Mouse (Mus musculus) kidney, embryonic 15.5 days (tissue): ENCODE measurements around the gene Fam102a. TPM values are rescaled to one million over a fixed set of nuclear protein-coding genes. Genes with fewer than 3 reads are reported as not detected.

Source experiments
- ATAC-seq: fragments of 200-750 bp; cut with Nextera tagmentation; replicated peaks from 2 replicates; pipeline ENCODE4 v1.8.0; 2017; ENCODE audit warnings: moderate TSS enrichment; ENCODE audit not compliant: low FRiP score
- H3K27ac ChIP-seq: fragments of 300-500 bp; sonication (generic); 2 replicates; pipeline ENCODE4 v1.5.1; 2015; ENCODE audit warnings: mild to moderate bottlenecking, inconsistent platforms
- H3K27me3 ChIP-seq: fragments of 300-500 bp; sonication (generic); 2 replicates; pipeline ENCODE4 v1.6.1; 2015; ENCODE audit warnings: inconsistent platforms
- H3K36me3 ChIP-seq: fragments of 300-500 bp; sonication (generic); 2 replicates; pipeline ENCODE4 v1.6.1; 2015; ENCODE audit warnings: inconsistent platforms
- H3K4me1 ChIP-seq: fragments of 300-500 bp; sonication (generic); 2 replicates; pipeline ENCODE4 v1.6.1; 2015; ENCODE audit warnings: inconsistent platforms
- H3K4me2 ChIP-seq: fragments of 300-500 bp; sonication (generic); 2 replicates; pipeline ENCODE4 v1.6.1; 2015; ENCODE audit warnings: moderate library complexity, mild to moderate bottlenecking, inconsistent platforms
- H3K4me3 ChIP-seq: fragments of 300-500 bp; sonication (generic); replicated peaks from 2 replicates; pipeline ENCODE4 v1.5.1; 2015; ENCODE audit warnings: mild to moderate bottlenecking, inconsistent platforms
- H3K9ac ChIP-seq: fragments of 300-500 bp; sonication (generic); 2 replicates; pipeline ENCODE4 v1.6.1; 2015; ENCODE audit warnings: mild to moderate bottlenecking, inconsistent platforms
- H3K9me3 ChIP-seq: fragments of 300-500 bp; sonication (generic); replicated peaks from 2 replicates; pipeline ENCODE4 v1.6.1; 2016; ENCODE audit warnings: inconsistent platforms
- WGBS: fragments of 180-500 bp; shearing (Covaris S2); methylation state at CpG from one replicate; pipeline ENCODE4 v1.1.7; 2015; ENCODE audit warnings: mixed read lengths; 5-methylcytosine and 5-hydroxymethylcytosine counted together
- polyA plus RNA-seq: library from polyadenylated mRNA; unstranded; fragments of >200 nt; fragmentation: Nextera tagmentation; extraction: Ambion mirVana; gene quantifications from 2 replicates; pipeline ENCODE4 v1.2.1, GENCODE M21; 2015

Fam102a gene
- polyA plus RNA-seq, 1 experiment from 2014 or later, result 15.0 TPM

DNA sequence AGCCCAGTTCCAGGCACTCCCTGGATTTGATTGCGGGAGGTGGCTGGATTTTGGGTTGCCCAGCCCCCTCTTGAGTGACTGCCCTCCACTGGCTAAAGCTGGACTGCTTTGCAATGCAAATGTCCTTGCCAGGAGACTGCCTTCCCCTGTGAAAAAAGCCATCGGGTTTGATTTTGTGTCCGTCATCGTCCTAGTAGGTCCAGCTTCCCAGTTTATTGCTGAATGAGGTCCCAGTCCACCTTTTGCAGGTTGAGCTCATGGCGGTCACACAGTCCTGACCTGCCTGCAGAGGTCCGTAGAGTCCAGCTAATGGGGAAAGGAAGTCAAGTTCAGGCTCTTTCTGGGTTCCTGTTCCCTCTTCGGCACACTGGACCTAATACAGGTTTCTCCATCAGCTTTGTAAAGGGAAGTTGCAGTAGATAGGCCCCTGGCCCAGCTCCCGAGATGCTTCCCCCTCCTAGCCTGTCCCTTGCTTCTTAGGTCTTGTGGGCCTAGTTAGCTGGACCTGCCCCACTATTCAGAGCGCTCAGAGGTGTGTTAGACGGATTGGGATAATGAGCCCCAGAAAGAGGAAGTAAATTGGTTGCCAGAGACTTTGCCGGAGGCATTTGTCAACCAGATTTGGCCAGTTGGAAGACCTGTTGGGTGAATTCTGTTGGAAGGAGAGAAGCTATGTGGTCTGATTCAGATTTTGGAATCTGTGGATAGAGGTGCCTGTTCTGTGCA is 1.7 kb downstream of the Fam102a start:
- Histone ChIP-seq H3K9me3 (no peaks in the 10 kb centered on the region), H3K27me3 (no peaks in the 10 kb centered on the region), H3K36me3 (no peaks in the 10 kb centered on the region), H3K27ac (peak overlapping the region; percentile 97), H3K4me2 (peak overlapping the region; percentile 87), H3K9ac (peak overlapping the region; percentile 95), H3K4me3 (peak overlapping the region; percentile 97), H3K4me1 (peaks cover 80% of the 10 kb centered on the region)
- ATAC-seq, result no peak
- WGBS, result 6% methylated on average over 11 of the region's 11 CpGs

DNA sequence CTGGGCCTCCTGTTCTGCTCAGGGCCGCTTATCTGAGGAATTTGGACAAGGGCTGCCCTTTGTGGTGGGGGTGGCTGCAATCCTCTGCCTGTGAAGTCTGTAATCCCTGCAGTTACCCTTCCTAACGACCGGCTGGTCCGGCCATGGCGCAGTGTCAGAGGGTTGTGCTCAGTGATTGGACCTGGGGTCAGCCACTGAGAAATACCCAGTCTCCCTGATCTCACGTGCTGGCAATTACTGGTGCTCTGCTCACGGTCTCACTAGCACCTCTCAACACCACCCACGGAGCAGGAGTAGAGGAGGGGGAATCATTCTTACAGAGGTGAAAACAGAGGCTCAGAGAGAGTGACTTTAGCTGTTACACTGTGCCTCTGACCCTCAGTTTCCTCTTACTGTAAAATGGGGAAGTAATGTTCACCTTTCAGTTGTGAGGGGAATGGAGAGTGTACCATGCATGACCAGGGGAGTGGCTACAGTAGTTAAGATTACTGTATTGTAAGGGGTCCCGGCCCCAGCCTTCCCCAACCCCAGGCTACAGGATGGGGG is 2.3 kb downstream of the Fam102a start:
- 11% methylated on average over 9 of the region's 9 CpGs for WGBS
- no peak for ATAC-seq
- peak overlapping the region; percentile 97 for H3K27ac ChIP-seq

DNA sequence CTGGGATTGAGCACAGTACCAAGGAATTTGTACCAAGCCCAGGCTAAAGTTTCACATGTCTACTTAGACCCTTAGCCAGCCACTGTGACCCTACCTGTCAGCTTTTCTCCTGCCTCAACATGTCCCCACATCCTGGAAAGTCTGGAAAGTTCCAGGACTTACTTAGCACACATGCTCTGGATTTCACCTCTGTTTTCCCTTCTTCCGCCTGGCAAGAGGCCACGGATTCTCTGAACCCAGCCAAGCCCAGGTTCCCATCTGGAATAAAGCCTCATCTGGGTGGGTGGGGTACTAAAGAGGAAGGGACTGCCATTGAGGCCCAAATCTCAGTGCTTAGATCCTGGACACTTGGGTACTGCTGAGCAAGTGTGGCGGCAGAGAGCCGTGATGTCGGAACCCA is 2.8 kb downstream of the Fam102a start:
- peak overlapping the region; percentile 97 for H3K4me3 ChIP-seq
- H3K4me2 ChIP-seq, result peak overlapping the region; percentile 87
- no peak for ATAC-seq
- H3K9me3 ChIP-seq, result no peaks in the 10 kb centered on the region
- H3K9ac ChIP-seq, result peak overlapping the region; percentile 95; the same call in 1 of the 2 replicates
- peak overlapping the region; percentile 97 for H3K27ac ChIP-seq
- H3K27me3 ChIP-seq, result no peaks in the 10 kb centered on the region
- peaks cover 88% of the 10 kb centered on the region for H3K4me1 ChIP-seq
- no peaks in the 10 kb centered on the region for H3K36me3 ChIP-seq
- 74% methylated on average over 5 of the region's 5 CpGs for WGBS

More for the DNA sequence above, 2.3 kb downstream of the Fam102a start:
- Histone ChIP-seq H3K4me2 (peak overlapping the region; percentile 87), H3K4me1 (peaks cover 85% of the 10 kb centered on the region), H3K9ac (peak overlapping the region; percentile 95), H3K36me3 (no peaks in the 10 kb centered on the region), H3K27me3 (no peaks in the 10 kb centered on the region), H3K9me3 (no peaks in the 10 kb centered on the region), H3K4me3 (peak overlapping the region; percentile 97)

DNA sequence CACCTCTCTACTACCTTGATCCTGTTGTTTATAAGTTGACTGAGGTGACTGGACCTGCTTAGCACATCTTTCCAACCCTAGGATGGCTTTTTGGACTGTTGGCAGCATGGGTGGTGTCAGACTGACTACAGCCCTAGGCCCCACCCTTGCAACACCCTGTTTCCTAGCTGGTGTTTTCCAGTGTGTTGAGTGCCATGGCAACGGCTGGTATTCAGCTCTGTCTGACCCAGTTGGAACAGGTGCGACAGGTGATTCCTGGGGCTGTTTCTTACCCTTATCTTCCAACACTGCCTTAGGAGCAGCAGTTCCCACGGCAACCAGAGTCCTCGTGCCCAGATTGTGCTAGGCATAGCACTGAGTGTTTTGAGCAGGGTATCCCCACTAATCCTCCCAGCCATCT is 3.3 kb downstream of the Fam102a start:
- ATAC-seq, result no peak
- peak overlapping the region; percentile 87 for H3K4me2 ChIP-seq
- H3K36me3 ChIP-seq, result no peaks in the 10 kb centered on the region
- 0 out of 2 replicates have a peak overlapping the region, but pooled peaks have one; percentile 8 for H3K9ac ChIP-seq
- no peaks in the 10 kb centered on the region for H3K27me3 ChIP-seq
- H3K4me1 ChIP-seq, result peaks cover 88% of the 10 kb centered on the region
- WGBS, result 73% methylated on average over 4 of the region's 4 CpGs
- H3K9me3 ChIP-seq, result no peaks in the 10 kb centered on the region
- 0 out of 2 replicates have a peak overlapping the region, but pooled peaks have one; percentile 97 for H3K27ac ChIP-seq
- peak overlapping the region; percentile 97 for H3K4me3 ChIP-seq

DNA sequence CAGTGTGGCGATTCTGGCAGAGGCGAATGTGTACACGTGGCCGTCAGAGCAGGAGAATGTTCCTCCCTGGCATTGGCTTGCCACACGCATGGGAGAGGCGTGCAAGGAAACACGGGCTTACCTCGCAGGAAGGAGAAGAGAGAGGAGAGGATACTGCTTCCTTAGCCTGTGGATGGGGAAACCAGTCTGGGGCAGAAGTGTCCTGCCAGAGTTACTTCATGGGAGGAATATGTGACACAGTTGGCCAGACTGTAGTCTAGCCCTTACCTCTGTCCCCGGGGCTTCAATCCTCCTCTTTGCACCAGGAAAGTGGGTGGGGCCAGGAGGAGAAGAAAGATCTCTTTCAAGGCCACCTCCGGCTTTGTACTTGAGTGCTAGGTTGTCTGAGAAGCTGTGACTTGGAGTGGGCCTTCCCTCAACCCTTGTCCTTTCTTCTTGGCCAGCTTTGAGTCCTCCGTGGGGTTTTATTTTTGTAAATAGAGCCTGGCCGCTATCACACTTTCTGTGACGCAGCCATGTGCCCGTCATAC is 4.4 kb downstream of the Fam102a start:
- H3K27me3 ChIP-seq, result no peaks in the 10 kb centered on the region
- H3K27ac ChIP-seq, result peak overlapping the region; percentile 45; the same call in 1 of the 2 replicates
- peak overlapping the region; percentile 87 for H3K4me2 ChIP-seq
- H3K4me1 ChIP-seq, result peaks cover 77% of the 10 kb centered on the region
- H3K36me3 ChIP-seq, result no peaks in the 10 kb centered on the region
- no peak for ATAC-seq
- H3K9ac ChIP-seq, result no peak overlapping the region
- 65% methylated on average over 14 of the region's 14 CpGs for WGBS
- H3K9me3 ChIP-seq, result no peaks in the 10 kb centered on the region
- H3K4me3 ChIP-seq, result 0 out of 2 replicates have a peak overlapping the region, but pooled peaks have one; percentile 97

DNA sequence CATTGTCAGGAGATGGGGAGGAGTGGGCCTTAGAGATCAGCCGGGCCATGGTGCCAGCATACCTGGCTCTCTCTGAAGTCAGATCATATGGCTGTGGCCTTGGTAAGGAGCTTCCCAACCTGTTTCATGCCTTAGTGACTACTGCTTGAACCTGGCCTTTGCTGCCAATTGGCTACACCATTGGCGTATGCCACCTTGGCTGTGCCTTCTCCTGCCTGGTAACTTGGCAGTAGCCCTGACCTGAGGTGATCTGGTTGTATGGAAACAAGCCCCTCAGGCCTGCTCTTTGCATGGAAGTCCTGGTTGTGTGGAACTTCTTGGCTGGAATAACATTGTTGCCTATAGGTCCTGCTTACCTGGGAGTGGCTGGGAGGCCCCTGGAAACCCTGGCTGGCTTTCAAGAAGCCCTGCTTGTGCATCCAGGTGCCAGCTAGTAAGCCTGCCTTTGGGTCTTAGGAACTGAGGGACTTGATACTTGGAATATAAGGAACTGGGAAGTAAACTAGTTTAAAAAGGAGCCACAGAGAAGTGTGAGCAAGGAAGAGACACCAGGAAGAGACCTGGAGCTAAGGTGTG is 6.3 kb downstream of the Fam102a start:
- no peak overlapping the region for H3K4me3 ChIP-seq
- 93% methylated on average over 2 of the region's 2 CpGs for WGBS
- no peak overlapping the region for H3K9ac ChIP-seq
- peaks cover 66% of the 10 kb centered on the region for H3K4me1 ChIP-seq
- no peak overlapping the region for H3K4me2 ChIP-seq
- no peaks in the 10 kb centered on the region for H3K9me3 ChIP-seq
- H3K36me3 ChIP-seq, result no peaks in the 10 kb centered on the region
- H3K27me3 ChIP-seq, result no peaks in the 10 kb centered on the region
- no peak overlapping the region for H3K27ac ChIP-seq
- ATAC-seq, result no peak

DNA sequence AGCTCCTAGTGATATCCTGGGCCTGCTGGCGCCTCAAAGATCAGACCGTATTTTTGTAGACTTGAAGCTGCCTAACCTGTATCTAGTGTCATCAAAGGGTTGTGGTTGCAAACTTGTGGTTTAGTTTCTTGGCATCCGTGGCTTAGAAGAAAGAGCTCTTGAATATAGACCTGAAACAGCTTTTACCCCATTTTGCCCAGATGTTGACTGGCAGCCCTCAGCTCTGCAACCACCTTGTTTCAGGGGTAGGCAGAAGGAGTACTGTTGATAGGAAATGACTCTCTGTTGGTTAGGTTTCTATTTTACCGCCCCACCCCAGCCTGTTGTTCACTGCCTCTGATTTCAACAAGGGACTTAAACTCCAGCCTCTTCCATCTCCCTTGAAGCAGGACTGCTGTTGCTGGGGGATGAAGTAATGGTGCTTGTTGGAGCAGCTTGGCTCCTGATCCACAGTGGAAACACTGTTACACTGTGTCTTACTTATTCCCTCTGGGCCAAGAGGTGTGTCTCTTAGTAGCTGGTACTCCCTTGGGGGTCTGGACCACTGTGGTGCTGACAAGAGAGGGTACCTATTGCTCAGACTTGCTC is 6.9 kb downstream of the Fam102a start:
- ATAC-seq, result no peak
- H3K27ac ChIP-seq, result no peak overlapping the region
- H3K4me3 ChIP-seq, result no peak overlapping the region
- no peak overlapping the region for H3K4me2 ChIP-seq
- no peak overlapping the region for H3K9ac ChIP-seq
- WGBS, result 86% methylated on average over 4 of the region's 4 CpGs
- peaks cover 60% of the 10 kb centered on the region for H3K4me1 ChIP-seq
- no peaks in the 10 kb centered on the region for H3K36me3 ChIP-seq
- H3K27me3 ChIP-seq, result no peaks in the 10 kb centered on the region
- no peaks in the 10 kb centered on the region for H3K9me3 ChIP-seq

DNA sequence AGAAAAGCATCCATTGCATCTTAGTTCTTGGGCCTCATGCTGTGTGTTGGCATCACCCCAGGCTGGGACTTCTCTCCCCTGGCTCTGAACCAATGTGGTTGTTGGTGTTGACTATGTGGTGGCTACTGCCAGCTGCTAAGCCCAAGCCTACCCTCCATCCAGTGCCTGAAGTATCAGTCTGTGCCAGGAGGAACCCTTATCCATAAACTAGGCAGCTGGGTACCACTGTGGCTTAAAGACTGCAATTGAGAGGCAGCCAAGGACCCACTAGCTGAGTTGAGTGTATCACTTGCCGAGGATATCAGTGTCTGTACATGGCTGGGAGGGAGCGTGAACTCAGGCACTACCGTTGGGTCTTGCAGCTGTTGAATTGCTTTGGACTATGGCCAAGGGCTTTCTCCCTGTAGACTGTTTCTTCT is 7.9 kb downstream of the Fam102a start:
- Histone ChIP-seq H3K27ac (no peak overlapping the region), H3K4me3 (no peak overlapping the region), H3K9ac (no peak overlapping the region), H3K27me3 (no peaks in the 10 kb centered on the region), H3K4me2 (no peak overlapping the region), H3K36me3 (no peaks in the 10 kb centered on the region), H3K4me1 (peaks cover 54% of the 10 kb centered on the region), H3K9me3 (no peaks in the 10 kb centered on the region)
- ATAC-seq, result no peak
- WGBS, result 72% methylated on average over 3 of the region's 3 CpGs

DNA sequence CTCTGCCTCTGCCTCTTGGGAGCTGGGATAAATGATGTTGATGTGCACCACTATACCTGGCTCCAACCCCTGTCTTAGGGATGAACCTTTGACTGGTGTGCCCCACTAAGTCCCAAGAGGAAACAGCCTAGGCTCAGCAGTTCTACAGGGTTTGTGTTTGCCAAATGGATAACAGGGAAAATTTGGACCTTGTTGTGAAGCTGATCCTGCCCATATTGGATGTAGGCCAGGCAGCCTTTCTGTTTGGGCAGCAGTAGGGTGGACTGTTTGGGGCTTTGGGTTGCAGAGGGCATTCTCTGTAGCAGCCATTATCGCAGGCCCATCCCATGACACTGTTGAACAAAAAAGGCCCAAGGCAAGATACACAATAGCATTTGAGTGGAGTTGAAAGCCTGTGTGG is 11.8 kb downstream of the Fam102a start:
- 96% methylated on average over 1 of the region's 1 CpGs for WGBS
- Histone ChIP-seq H3K4me1 (peaks cover 27% of the 10 kb centered on the region), H3K4me3 (no peak overlapping the region), H3K36me3 (no peaks in the 10 kb centered on the region), H3K27me3 (no peaks in the 10 kb centered on the region), H3K27ac (no peak overlapping the region), H3K9ac (no peak overlapping the region), H3K9me3 (no peaks in the 10 kb centered on the region), H3K4me2 (no peak overlapping the region)
- no peak for ATAC-seq

DNA sequence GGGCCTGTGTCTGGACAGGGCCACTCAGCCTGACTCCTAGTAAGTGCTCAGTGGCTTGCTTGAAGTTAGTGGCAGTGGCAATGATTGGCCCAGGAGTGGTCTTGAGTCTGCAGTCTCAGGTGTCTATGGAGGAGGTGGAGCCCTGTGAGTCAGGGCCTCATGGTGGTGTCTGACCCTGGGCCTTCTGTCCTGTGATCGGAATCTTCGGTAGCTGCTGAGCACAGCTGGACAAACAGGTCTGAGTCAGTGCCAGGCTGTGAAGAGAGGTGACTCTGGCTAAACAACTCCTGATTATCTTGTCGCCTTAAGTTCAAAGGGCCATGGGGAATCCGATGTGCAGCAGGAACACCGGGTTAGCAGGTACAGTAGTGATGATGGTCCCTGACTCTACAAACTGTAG is 12.2 kb downstream of the Fam102a start:
- no peak for ATAC-seq
- H3K36me3 ChIP-seq, result no peaks in the 10 kb centered on the region
- H3K4me1 ChIP-seq, result peaks cover 22% of the 10 kb centered on the region
- H3K4me3 ChIP-seq, result no peak overlapping the region
- no peak overlapping the region for H3K4me2 ChIP-seq
- H3K27me3 ChIP-seq, result no peaks in the 10 kb centered on the region
- WGBS, result 63% methylated on average over 5 of the region's 5 CpGs
- H3K9ac ChIP-seq, result no peak overlapping the region
- no peak overlapping the region for H3K27ac ChIP-seq
- H3K9me3 ChIP-seq, result no peaks in the 10 kb centered on the region

DNA sequence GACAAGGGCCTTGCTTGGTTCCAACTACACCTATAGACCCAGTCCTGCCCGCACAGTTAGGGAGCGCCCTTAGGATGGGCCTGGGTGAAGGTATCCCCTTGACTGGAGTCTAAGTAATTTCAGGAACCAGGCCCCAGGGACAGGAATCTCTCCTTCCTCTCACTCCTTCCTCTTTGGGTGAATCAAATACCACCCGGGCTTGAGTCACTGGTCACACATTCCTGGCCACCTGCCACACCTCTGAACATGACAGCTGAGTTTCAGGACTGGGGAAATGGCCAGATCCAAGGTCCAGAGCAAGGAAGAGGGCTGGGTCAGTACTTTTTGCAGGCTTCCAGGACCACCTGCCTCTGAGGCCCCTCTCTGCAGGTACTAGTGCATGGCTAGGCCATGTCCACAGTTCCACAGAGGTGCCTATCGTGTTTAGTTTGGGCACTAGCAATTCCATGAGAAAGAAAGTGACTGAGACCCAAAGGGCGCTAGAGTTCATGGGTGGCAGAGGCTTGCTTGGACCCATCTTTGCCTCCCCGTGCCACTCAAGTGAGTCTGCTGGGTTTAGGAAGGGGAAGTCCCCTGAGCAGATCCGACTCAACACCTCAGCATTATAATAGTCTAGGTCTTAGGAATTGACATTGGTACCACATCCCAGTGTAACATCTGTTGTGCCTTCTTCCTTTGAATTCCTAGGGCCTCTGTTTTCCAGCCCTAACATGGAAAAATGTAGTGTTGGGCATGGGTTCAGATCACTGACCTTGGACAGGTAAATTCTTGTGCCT is 13.0 kb downstream of the Fam102a start:
- Histone ChIP-seq H3K4me3 (no peak overlapping the region), H3K9me3 (no peaks in the 10 kb centered on the region), H3K4me1 (peaks cover 17% of the 10 kb centered on the region), H3K36me3 (no peaks in the 10 kb centered on the region), H3K27ac (no peak overlapping the region), H3K9ac (no peak overlapping the region), H3K4me2 (no peak overlapping the region), H3K27me3 (no peaks in the 10 kb centered on the region)
- 86% methylated on average over 7 of the region's 7 CpGs for WGBS
- ATAC-seq, result no peak
